Comparison of ENCODE assay signal across 20 mouse cellular contexts in genomic region chr6:12809601-12810000, GRCm38 (mm10).
A peak's percentile ranks its signal among the peaks of the same experiment; 100 is the strongest.
DNase-seq lines count a peak whose midpoint lies in the region; ATAC-seq and TF ChIP-seq lines count a peak whose summit lies in the region.
"Had no signal": no experiment of that assay in that cellular context is flagged by ENCODE, and none has a peak within 500 bp of the region (broad histone marks: within the 10 kb centered on the region; RNA-seq: fewer than 3 reads in every experiment).

No protein-coding gene starts in this region.

- TF ChIP-seq CTCF in hindbrain, postnatal 0 days (IDR thresholded peaks at IDR 0.05; ENCODE audit: low read depth): peak; percentile 33; the same call in 1 of the 2 replicates

- no peaks in the 10 kb centered on the region for H3K4me1 ChIP-seq in forebrain, embryonic 13.5 days
- H3K4me1 ChIP-seq in forebrain, embryonic 10.5 days: no peaks in the 10 kb centered on the region
- H3K4me1 ChIP-seq in hindbrain, postnatal 0 days (ENCODE audit: insufficient read depth, low read length): no peaks in the 10 kb centered on the region
- H3K4me1 ChIP-seq in heart, embryonic 11.5 days (ENCODE audit: control insufficient read depth, insufficient read depth, low read length): no peaks in the 10 kb centered on the region
- H3K4me1 ChIP-seq: embryonic facial prominence, embryonic 10.5 days; limb, embryonic 12.5 days; megakaryocyte, embryonic 14.5 days had no signal

- 77% methylated on average over 5 of the region's 5 CpGs for WGBS in forebrain, embryonic 13.5 days
- WGBS in forebrain, embryonic 10.5 days: 85% methylated on average over 5 of the region's 5 CpGs
- WGBS in hindbrain, postnatal 0 days: 32% methylated on average over 5 of the region's 5 CpGs
- WGBS in heart, embryonic 11.5 days (ENCODE audit: insufficient replicate concordance): 77% methylated on average over 5 of the region's 5 CpGs

- ATAC-seq in forebrain, embryonic 13.5 days: peak; percentile 41; the same call in 1 of the 2 replicates
- peak; percentile 64; the same call in 1 of the 2 replicates for ATAC-seq in hindbrain, postnatal 0 days
- no peak for ATAC-seq in heart, embryonic 11.5 days (replicated peaks; ENCODE audit: insufficient number of reproducible peaks, low FRiP score, low TSS enrichment)
- ATAC-seq: lung, postnatal 0 days had no signal

- no peaks in the 10 kb centered on the region for H3K27me3 ChIP-seq in forebrain, embryonic 13.5 days
- H3K27me3 ChIP-seq in forebrain, embryonic 10.5 days (ENCODE audit: poor library complexity, severe bottlenecking): no peaks in the 10 kb centered on the region
- no peaks in the 10 kb centered on the region for H3K27me3 ChIP-seq in hindbrain, postnatal 0 days (ENCODE audit: insufficient read depth, low read length)
- H3K27me3 ChIP-seq in heart, embryonic 11.5 days (ENCODE audit: control insufficient read depth, insufficient read depth, low read length): no peaks in the 10 kb centered on the region
- H3K27me3 ChIP-seq: limb, embryonic 12.5 days; megakaryocyte, embryonic 14.5 days had no signal

- H3K4me2 ChIP-seq in forebrain, embryonic 13.5 days: no peak overlapping the region
- H3K4me2 ChIP-seq in hindbrain, postnatal 0 days (ENCODE audit: low read depth, low read length): peak overlapping the region; percentile 18; the same call in 1 of the 2 replicates
- H3K4me2 ChIP-seq in heart, embryonic 11.5 days: no peak overlapping the region
- H3K4me2 ChIP-seq: limb, embryonic 12.5 days had no signal

- H3K9ac ChIP-seq in forebrain, embryonic 13.5 days: no peak overlapping the region
- no peak overlapping the region for H3K9ac ChIP-seq in hindbrain, postnatal 0 days (replicated peaks; ENCODE audit: low read length)
- no peak overlapping the region for H3K9ac ChIP-seq in heart, embryonic 11.5 days (ENCODE audit: low read depth, low read length)
- H3K9ac ChIP-seq: limb, embryonic 12.5 days; liver, embryonic 14.5 days had no signal

- H3K9me3 ChIP-seq in forebrain, embryonic 13.5 days (replicated peaks): no peaks in the 10 kb centered on the region
- H3K9me3 ChIP-seq in forebrain, embryonic 10.5 days: no peaks in the 10 kb centered on the region
- H3K9me3 ChIP-seq in hindbrain, postnatal 0 days (ENCODE audit: low read length): no peaks in the 10 kb centered on the region
- no peaks in the 10 kb centered on the region for H3K9me3 ChIP-seq in heart, embryonic 11.5 days (replicated peaks; ENCODE audit: control insufficient read depth, low read length)
- H3K9me3 ChIP-seq: embryonic facial prominence, embryonic 10.5 days; limb, embryonic 12.5 days; megakaryocyte, embryonic 14.5 days had no signal

- no peak overlapping the region for H3K4me3 ChIP-seq in forebrain, embryonic 13.5 days
- H3K4me3 ChIP-seq in forebrain, embryonic 10.5 days: no peak overlapping the region
- no peak overlapping the region for H3K4me3 ChIP-seq in hindbrain, postnatal 0 days (ENCODE audit: low read length)
- no peak overlapping the region for H3K4me3 ChIP-seq in heart, embryonic 11.5 days (ENCODE audit: low read depth, low read length)
- H3K4me3 ChIP-seq: embryonic facial prominence, embryonic 10.5 days; erythroblast, embryonic 14.5 days; gastrocnemius, adult 2 months; limb, embryonic 12.5 days; megakaryocyte, embryonic 14.5 days had no signal

- no peak for DNase-seq in forebrain, embryonic 10.5 days (ENCODE audit: extremely low spot score, low spot score)
- peak; percentile 31 to 32 for DNase-seq in right cerebral cortex, postnatal 10 days (ENCODE audit: low spot score in 2 of 2)
- no peak for DNase-seq in right cerebral cortex, postnatal 36 days (ENCODE audit: low spot score in 2 of 2)
- peak; percentile 59 for DNase-seq in hindbrain, postnatal 0 days (ENCODE audit: low spot score)
- DNase-seq in adrenal gland, adult (ENCODE audit: inconsistent age in 2 of 2, low spot score in 1 of 2): no peak
- no peak for DNase-seq in heart, adult 9 months (ENCODE audit: low spot score in 2 of 2)
- DNase-seq: cerebellum, adult 9-10 months; gastrocnemius, adult 2 months; heart, adult 11 months; right cerebral cortex, adult 18-20 months; thymus, postnatal 4 days had no signal

- H3K36me3 ChIP-seq in forebrain, embryonic 13.5 days (ENCODE audit: poor library complexity, severe bottlenecking): no peaks in the 10 kb centered on the region
- H3K36me3 ChIP-seq in forebrain, embryonic 10.5 days (replicated peaks): no peaks in the 10 kb centered on the region
- no peaks in the 10 kb centered on the region for H3K36me3 ChIP-seq in hindbrain, postnatal 0 days (ENCODE audit: insufficient read depth, low read length)
- H3K36me3 ChIP-seq in heart, embryonic 11.5 days (ENCODE audit: control insufficient read depth, insufficient read depth, low read length): no peaks in the 10 kb centered on the region
- H3K36me3 ChIP-seq: embryonic facial prominence, embryonic 10.5 days; limb, embryonic 12.5 days had no signal

- H3K27ac ChIP-seq in forebrain, embryonic 13.5 days: no peak overlapping the region
- H3K27ac ChIP-seq in forebrain, embryonic 10.5 days: no peak overlapping the region
- no peak overlapping the region for H3K27ac ChIP-seq in hindbrain, postnatal 0 days
- H3K27ac ChIP-seq in heart, embryonic 11.5 days (ENCODE audit: low read depth, low read length): no peak overlapping the region
- H3K27ac ChIP-seq: embryonic facial prominence, embryonic 10.5 days; gastrocnemius, adult 2 months; limb, embryonic 12.5 days; liver, embryonic 14.5 days; stomach, postnatal 0 days had no signal

Comparison
In these comparisons a context has a peak if more than half of its experiments do, and no peak if none do; other contexts are left out.
1. DNase-seq: peak in right cerebral cortex, postnatal 10 days (2 of 2) and hindbrain, postnatal 0 days (single experiment); none in forebrain, embryonic 10.5 days (single experiment), right cerebral cortex, postnatal 36 days (0 of 2), adrenal gland, adult (0 of 2) and heart, adult 9 months (0 of 2).